Mouse (Mus musculus) left cerebral cortex, postnatal 25 days (tissue): ENCODE data around the gene Pcdh15. TPM values are rescaled to one million over a fixed set of nuclear protein-coding genes. Genes with fewer than 3 reads are reported as not detected.
A peak's percentile ranks its signal among the peaks of the same experiment; 100 is the strongest.

Source experiments
- DNase-seq, 2 experiments: peaks; one replicate each; pipeline ENCODE4 v3.0.0; 2022; ENCODE audit warnings: low spot score in 2 of 2, mixed read lengths in 1 of 2
- intact Hi-C: fragments of 180-260 bp; cut with DNase I; formaldehyde crosslinking; loops from one replicate; pipeline ENCODE4 v1.15.1; 2025
- total RNA-seq, 2 experiments: library from RNA; stranded (reverse); gene quantifications; 2 replicates each; pipeline ENCODE4 v1.2.3; 2021

Gene Pcdh15
- total RNA-seq, 2 experiments from 2014 or later: 28.5 to 34.1 TPM

DNA sequence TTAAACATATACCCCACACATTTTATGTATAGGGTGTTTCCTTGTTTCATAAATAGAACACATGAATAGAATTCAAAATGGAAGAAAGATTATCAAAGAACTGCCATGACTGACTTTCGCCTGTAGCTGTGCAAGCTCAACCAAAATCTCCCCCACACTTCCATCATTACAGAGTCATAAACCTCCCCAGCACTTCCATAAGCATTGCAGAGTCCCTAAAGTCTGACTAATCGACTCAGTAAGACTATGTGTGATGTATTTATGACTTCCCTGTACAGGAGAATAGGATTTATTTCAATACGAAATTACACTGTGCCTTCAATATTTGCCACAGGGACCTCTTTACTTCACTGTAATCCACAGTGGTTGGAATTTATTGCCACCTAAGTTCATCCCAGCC lies 1082.8 kb downstream of the Pcdh15 start:
- DNase-seq: no peak
- intact Hi-C loops: no loop called here

DNA sequence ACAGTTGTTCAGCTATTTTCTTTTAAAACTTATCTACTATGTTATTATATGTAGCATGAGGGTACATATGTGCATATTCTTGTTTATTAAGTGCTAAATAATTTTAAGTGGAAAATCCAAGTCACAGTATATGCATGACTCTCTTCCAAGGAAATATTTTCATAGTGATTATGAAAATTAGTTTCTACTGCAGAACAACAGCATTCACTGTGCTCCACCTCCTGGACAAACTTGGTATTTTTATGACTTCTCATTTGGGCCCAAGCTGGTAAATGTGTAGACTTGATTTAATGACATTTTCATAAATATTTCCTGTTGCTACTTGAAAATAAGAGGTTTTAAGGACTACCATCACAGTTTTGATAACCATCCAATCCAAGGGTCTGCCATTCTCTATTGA lies 1104.5 kb downstream of the Pcdh15 start:
- intact Hi-C loops: loop anchor here (5.0 to 10.0 kb wide), 4 partner anchors 149 to 1101 kb away; no protein-coding TSS in a partner anchor
- DNase-seq: peak; percentile 54 to 59

DNA sequence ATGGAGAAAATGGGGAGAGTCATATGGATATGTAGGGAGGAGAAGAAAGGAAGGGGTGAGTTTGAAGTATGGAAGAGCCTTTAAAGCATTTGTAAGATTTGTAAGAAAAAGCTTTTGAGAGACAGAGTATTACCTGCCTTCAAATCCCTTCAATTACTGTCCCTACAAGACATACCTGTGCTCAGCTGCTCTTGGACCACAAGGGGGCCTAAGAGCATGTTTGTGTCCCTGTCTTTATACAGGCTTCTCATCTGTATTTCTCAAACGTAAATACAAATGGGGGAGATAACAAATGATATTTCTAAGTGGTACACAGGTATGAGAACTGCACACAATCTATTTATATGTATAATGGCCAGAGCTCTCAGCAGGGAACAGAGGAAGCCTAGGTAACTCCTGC lies 1118.1 kb downstream of the Pcdh15 start:
- intact Hi-C loops: no loop called here
- DNase-seq: no peak

DNA sequence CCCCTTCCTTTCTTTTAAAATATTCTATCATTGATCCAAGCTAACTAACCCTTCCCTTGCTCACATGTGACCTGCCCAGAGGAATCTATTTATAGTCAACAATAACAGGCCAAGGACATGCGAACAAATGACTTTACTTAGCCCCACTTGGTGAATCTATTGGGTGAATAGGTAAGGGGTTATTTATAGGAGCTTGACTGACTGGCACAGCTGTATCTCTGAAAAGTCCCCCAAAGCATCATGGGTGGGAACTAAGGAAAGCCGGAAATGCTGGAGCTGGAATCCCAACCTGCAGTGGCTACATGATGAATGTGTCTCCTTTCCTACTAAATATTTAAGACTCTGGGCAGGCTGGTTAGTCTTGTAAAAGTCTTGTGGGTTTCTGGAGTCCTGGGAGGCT lies 1121.3 kb downstream of the Pcdh15 start:
- DNase-seq: no peak

DNA sequence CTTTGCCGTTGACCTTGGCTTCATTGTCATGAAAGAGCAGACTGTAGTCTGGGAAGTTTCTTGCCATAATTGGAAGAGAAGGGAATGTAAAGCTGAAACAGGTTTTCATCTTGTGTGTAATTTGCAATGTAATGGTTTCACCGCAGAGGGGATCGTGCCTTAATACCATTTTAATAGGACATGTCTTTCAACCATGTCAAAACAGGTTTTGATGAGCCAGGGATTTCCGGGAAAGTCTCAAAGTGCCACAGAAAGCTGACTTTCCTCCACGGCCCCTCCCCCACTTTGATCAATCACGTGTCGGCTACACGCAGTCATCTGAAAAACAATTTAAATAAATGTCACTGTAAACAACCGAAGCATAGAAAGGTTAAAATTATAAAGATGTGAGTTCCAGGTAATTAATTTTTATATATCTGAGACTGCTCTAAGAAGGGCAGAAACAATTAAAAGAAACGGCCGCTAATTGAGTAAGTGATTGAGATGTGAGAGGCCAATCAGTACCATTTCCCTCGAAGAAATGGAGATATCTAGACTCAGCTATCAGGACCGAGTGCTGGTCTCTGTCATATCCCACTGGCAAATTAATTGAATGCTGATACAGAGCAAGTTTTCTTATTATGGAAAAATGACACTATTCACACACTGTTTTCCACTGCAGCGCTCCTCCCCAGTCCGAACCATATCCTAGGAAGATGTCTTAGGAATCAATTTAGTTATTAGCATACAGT lies 1158.7 kb downstream of the Pcdh15 start:
- DNase-seq: no peak
- intact Hi-C loops: no loop called here

More for the DNA sequence above, 1121.3 kb downstream of the Pcdh15 start:
- intact Hi-C loops: no loop called here

DNA sequence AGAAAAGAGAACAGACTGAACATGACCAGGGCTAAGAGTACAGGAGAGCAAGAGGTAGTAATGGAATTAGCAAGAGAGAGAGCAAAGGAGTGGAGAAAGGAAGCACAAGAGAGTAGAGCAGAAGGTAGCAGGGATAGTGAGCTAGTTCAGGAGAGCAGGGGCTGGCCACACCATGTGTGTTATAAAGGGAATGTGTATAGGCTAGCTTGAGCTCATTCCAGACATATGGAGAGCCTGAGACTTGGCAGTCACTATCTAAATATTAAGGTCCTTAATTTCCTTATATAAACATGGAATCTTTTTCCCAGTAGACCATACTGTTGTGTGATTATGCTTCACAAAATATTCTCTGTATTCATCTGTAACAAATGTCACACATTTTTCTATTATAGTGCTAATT lies 1159.5 kb downstream of the Pcdh15 start:
- intact Hi-C loops: no loop called here
- DNase-seq: no peak

DNA sequence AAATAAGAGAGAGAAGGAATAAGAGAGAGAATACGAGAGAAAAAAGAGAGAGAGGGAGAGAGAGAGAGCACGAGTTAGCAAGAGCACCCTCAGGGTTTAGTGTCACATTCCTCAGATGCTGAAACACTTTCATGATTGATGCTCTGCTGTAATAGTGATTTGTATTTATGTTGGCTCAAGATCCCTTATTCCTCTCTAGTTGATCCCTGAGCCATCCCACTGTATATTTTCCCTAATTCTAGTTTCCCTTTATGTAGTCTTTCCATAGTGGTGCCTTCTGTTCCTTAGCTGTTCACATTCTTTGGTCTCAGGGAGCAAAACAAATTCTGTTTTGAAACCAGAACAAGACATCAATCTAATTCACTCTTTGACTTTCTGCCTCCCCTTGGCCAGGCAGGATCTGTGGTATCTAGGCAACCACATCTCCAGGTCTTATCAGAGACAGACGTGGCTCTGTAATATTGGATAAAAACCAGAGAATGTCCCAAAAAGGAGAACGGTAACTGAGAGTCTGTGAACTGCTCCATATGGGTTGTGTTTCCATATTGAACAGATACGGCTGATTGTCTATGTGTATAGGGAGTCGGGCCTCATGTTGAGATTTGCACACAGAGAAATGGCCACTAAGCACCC lies 1170.6 kb downstream of the Pcdh15 start:
- DNase-seq: no peak
- intact Hi-C loops: no loop called here

DNA sequence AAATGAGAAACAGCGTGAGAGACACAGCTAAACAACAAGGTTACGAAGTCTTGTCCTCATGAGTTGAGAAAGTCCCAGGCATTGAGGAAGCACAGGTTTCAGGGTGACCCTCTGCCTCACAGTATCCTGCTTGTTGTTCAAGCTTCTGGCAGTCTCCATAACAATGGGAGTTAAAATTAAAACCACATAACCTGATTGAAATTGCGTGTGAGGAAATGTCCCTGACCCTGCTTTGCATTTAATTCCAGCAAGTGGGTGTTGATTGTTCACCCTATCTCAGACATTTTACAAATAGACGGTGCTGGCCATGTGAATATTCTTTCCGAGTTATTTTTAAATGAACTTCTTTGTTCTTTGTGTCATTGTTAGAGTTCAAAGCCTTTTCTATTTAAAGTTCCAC lies 1171.8 kb downstream of the Pcdh15 start:
- DNase-seq: no peak
- intact Hi-C loops: no loop called here

DNA sequence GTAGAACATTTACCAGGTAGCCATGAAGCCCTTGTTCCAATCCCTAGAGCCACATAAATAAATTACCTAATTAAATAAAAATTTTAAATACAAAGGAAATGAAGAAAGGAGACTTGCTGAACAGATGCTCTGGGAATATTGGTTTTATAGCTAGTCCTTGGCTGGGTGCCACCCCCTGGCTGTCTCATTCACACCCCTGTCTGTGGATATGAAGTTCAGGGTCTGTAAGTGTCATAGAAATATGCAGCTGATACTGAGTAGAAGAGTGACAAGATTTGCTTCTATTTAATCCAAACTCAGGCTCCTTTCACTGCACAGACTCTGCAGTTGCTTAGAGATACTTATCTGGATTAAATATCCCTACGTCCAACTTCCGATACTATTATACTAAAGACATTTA lies 1205.0 kb downstream of the Pcdh15 start:
- no peak for DNase-seq
- intact Hi-C loops: no loop called here

DNA sequence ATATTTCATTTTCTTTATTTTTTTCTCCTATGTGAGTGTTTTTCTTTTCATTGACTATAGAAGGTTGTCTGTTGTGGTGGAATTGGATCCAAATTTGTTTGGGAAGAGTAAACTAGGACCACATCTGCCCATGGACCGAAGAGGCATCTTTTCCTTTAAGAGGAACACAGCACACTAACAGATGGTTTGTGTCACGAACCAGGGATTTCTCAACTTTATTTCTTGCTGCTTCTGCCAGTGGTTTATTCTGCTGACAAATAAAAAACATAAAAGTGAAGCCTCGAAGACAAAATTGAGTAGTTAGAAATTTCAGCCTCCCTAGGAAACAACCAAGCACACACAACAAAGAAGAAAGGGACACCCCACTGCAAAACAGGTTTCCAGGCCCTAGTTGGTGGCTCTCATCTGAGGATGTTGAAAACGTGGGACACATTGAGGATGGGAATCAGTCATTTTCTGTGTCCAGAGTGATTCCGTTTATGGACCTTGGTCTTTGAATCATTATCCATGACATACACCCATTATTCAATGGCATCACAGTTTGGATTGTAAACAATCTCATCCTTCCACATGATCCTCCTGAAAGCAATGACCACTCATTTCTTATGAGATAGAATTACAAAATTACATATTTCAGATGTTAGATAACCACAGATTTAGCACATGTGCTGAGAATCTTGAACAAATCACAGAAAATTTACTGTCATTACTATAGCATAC lies 1206.5 kb downstream of the Pcdh15 start:
- intact Hi-C loops: no loop called here
- DNase-seq: no peak

DNA sequence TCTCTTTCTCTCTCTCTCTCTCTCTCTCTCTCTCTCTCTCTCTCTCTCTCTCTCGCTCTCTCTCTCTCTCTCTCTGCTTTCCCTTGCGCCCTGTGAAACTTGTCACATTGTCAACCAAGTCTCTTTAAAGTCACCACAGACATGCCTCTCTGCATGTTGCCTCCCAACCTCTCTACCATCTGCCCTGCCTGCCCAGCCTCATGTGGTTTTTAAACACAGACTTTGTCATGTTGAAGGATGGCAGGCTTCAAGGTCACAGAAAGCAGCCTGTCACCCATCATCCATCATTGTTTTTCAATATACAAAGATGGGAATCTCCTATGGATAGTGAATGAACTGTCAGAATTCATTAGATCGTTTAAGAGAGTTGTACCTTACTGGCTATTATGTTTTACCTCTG lies 1207.9 kb downstream of the Pcdh15 start:
- intact Hi-C loops: no loop called here
- no peak for DNase-seq

DNA sequence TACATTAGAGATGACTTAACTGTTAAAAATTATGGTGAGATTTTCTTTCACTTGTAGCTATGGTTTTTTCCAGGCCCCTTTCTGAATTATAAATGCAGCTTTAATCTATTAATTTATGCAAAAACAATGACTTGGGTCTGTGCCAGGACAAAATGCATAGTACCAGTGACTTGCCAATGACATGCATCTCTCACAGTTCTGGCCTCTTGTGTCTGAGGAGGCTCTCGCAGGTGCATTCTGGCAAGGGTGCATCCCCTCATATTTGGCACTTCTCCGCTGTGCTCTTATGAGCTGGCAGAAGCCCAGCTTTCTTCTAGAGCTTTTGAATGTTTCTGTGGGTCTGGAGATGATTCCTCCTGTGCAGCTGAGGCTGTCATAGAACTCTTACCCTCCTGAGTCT lies 1216.9 kb downstream of the Pcdh15 start:
- intact Hi-C loops: no loop called here
- no peak for DNase-seq

DNA sequence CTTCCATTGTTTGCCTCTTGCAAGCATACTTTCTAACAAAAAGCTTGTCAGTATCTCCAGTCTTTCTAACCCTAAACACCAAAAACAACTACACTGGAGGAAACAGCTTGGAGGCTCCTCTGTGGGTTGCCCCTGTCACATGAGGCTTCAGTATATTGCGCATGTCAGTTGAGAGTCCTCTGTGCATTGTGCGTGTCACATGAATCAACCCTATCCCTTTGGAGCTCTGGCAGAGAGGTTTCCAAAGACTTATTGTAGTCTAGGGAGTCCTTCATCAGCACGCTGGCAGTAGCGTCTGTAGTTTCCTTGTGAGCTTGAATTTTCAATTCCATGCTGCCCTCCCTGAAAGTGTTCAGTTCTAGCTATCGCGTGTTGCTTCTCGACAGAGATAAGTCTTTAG lies 1236.3 kb downstream of the Pcdh15 start:
- no peak for DNase-seq
- intact Hi-C loops: no loop called here

DNA sequence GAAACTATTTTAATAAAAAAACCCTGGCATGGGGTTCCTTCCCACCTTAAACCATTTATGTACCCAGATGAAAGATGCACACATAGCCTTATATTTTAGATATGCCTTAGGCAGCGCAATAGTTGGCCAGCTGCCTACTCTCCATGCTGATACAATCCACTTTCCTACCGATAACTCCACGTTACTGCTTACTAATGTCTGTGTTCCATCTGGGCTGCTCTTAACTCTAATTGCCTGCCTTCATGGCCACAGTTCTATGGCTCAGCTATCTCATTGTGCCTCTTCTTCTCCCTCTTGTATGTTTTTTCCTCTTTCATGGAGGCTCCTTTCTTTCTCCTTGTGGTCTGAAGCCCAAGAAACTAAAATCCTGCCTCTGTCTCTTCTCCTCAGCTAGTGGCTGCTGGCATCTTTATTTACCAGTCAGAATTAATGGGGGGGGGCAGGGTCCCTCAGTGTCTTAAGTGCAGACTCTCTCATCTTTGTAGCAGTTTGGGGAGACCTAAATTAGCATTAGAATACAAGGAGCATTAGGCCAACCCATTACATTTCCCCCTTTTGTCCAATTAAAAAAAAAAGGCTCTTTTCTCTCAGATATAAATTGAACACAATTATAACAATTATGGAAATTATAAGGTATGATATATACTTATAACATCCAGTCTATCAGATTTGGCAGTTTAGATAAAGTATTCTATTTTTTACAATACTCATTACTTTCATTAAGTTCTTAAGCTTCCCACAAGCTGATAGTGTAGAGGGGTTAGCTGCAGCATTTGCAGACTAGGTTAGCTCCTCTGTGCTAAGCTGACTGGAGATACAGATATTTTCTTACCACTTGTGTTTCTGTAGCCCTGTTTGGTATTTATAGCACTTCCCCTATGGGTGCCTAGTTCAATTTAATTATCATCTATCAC lies 1240.4 kb downstream of the Pcdh15 start:
- intact Hi-C loops: no loop called here
- DNase-seq: no peak

DNA sequence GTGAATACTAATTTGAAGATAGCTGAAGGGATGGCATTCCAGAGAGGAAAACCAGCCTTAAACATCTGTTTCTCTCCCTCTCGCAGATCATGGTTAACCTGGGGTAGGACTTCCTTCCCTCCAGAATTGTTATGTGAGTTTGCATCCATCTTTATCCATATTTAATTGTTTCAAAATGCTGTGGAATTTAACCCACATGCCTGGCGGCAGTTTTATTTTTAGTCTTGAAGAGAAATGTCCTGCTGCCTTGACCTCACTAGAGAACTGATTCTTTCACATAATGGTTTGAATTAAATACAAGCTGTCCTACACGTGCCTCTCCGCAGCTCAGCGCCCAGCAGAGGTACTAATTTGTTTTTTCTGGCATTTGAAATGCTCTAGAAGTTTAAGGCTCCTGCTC lies 1260.4 kb downstream of the Pcdh15 start:
- intact Hi-C loops: no loop called here
- DNase-seq: no peak

DNA sequence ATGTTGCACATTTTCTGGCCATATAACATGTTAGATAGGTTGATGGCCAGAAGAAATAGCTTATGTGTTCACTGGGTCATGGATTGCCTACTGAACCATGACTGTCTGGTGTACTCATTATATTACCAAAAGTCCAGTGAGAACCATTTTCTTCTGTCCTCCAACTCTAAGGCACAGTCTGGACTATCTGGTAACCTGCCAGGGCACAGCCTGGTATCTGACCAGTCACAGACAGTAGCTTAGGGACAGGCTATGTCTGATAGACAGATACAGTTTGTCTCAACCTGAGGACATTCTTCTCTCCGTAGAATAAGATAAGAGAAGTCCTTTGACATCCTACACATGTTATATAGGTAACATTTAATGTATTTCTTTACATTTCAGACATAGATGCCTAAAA lies 1279.6 kb downstream of the Pcdh15 start:
- intact Hi-C loops: no loop called here
- no peak for DNase-seq

DNA sequence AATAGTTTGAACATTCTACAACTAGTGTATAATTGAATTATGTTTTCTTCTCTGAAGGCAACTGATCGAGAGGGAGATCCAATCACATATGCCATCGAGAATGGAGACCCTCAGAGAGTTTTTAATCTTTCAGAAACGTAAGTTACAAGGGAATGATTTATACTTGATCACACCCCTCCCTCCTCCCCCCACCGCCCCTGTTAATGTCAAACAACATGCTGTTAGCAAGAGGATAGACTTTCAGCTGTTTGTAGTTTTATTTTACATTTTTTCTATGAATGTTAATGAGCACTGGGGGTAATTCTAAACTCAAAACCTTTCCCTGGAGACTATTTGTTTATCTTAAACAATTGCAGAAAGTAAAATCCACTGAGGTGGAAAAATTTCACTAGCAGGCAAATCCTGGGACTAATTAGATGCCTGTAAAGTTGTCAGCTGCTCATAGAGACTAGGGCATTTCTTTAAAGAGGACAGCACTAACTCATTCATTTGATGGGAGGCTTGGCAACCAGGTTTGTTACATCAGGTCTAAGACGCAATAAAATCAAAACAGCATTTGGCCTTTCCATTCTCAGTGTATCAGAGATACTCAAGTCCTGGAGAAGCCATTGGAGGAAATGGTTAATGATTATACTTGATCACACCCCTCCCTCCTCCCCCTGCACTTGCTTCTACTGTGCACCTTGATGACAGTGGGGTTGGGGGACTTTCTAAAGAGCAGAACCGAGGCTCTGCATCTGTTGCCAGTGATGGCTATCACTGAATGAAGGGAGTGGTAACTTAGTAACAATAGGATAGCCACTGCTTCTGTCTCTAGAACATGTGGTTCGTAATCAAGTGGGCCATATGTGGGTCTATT lies 1280.4 kb downstream of the Pcdh15 start:
- DNase-seq: no peak
- intact Hi-C loops: no loop called here

DNA sequence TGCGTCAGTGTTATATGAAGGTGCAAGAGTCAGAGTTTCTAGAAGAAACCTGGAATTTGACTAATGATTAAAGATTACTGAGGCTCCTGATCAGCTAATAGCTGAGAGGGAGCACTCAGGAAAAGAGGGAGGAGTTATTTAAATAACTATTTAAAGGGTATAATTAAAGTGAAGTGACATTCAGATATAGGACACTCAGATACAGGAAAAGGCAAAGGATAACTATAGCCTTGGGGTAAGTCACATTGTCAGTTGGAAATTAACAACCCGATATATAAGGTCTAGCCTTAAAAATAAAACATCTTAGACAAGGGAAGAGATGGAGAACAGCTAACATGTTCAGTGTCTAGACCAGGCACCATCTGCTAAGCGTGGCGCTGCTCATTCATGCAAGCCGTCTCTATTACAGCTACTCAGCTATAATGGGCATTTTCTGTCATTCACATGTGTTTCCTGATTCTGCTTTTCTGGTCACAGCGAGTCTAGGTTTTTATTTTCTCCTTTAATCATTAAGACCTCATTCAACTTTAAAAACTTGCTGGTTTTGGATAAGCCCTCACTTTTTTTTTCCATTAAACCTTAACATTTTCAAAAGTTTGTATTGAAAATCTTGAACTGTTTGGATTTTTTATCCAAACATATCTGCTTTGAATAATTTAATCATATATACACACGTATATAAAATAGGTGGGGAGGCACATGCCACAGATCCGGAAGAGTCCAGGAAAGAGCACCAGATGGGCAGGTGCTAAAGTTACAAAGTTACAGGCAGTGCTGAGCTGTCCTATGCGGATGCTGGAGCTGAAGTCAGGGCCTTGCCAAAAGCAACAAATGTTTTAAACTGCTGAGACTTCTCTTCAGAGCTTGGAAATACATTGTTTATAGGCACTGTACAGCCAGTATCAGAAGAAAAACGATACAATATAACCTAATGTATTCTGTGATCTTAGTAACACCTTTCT lies 1288.7 kb downstream of the Pcdh15 start:
- intact Hi-C loops: no loop called here
- DNase-seq: no peak
